Mouse (Mus musculus): Measurements from ENCODE around the gene Srm. TPM values are rescaled to one million over a fixed set of nuclear protein-coding genes. Genes with fewer than 3 reads are reported as not detected.

The Srm gene
- polyA plus RNA-seq (2012; rRNA removed) = 35.5 and 37.1 TPM in 2 replicates

- TF ChIP-seq CTCF (IDR thresholded peaks at IDR 0.05; ENCODE audit: insufficient read depth, low read length) = no peak
- TF ChIP-seq POLR2A (IDR thresholded peaks at IDR 0.05; ENCODE audit: borderline replicate concordance, extremely low read depth, low read depth, low read length) = no peak
- H3K4me3 ChIP-seq (replicated peaks; ENCODE audit: extremely low read depth, low read depth, low read length) = peak within 1 kb of the TSS; percentile 82
- H3K4me1 ChIP-seq (ENCODE audit: control insufficient read depth, insufficient read depth, low read length) = peaks cover 9% of the 10 kb centered on the region
- peak; percentile 95 for DNase-seq
- under 1% methylated on average over 48 of the region's 50 CpGs for WGBS
Observed at GRCm38 (mm10) chr4:148591171-148591630, at the start of gene Srm. Gene Srm, plus strand, starts transcription at chr4:148591503.

- Histone ChIP-seq H3K4me1 (ENCODE audit: control insufficient read depth, insufficient read depth, low read length) (no peaks in the 10 kb centered on the region), H3K4me3 (replicated peaks; ENCODE audit: extremely low read depth, low read depth, low read length) (no peak overlapping the region)
- DNase-seq = no peak
- TF ChIP-seq POLR2A (IDR thresholded peaks at IDR 0.05; ENCODE audit: borderline replicate concordance, extremely low read depth, low read depth, low read length) (no peak), CTCF (IDR thresholded peaks at IDR 0.05; ENCODE audit: insufficient read depth, low read length) (no peak)
- 88% methylated on average over 4 of the region's 4 CpGs for WGBS
Observed at GRCm38 (mm10) chr4:148549106-148549505, 42.2 kb upstream of the Srm start.

- H3K4me3 ChIP-seq (replicated peaks; ENCODE audit: extremely low read depth, low read depth, low read length) = peak overlapping the region; percentile 96
Observed at GRCm38 (mm10) chr4:148557766-148558165, 33.5 kb upstream of the Srm start.

GRCm38 (mm10) chr4:148558297-148559000 lies 32.9 kb upstream of the Srm start, which contains the start of gene Exosc10:
Gene Exosc10, plus strand, starts transcription at chr4:148558429.
- under 1% methylated on average over 63 of the region's 63 CpGs for WGBS
- TF ChIP-seq POLR2A (IDR thresholded peaks at IDR 0.05; ENCODE audit: borderline replicate concordance, extremely low read depth, low read depth, low read length) (peak; percentile 84; the same call in 1 of the 2 replicates), CTCF (IDR thresholded peaks at IDR 0.05; ENCODE audit: insufficient read depth, low read length) (no peak)
- H3K4me1 ChIP-seq (ENCODE audit: control insufficient read depth, insufficient read depth, low read length) = 0 out of 2 replicates have a peak, but pooled peaks cover 4% of the 10 kb centered on the region
- peak within 1 kb of the TSS; percentile 96 for H3K4me3 ChIP-seq (replicated peaks; ENCODE audit: extremely low read depth, low read depth, low read length)
- peak; percentile 91 for DNase-seq

More at GRCm38 (mm10) chr4:148557766-148558165, 33.5 kb upstream of the Srm start:
- no peak for TF ChIP-seq POLR2A (IDR thresholded peaks at IDR 0.05; ENCODE audit: borderline replicate concordance, extremely low read depth, low read depth, low read length)
- TF ChIP-seq CTCF (IDR thresholded peaks at IDR 0.05; ENCODE audit: insufficient read depth, low read length) = no peak
- 21% methylated on average over 6 of the region's 6 CpGs for WGBS
- no peak for DNase-seq
- 0 out of 2 replicates have a peak, but pooled peaks cover 4% of the 10 kb centered on the region for H3K4me1 ChIP-seq (ENCODE audit: control insufficient read depth, insufficient read depth, low read length)

- Histone ChIP-seq H3K4me1 (ENCODE audit: control insufficient read depth, insufficient read depth, low read length) (0 out of 2 replicates have a peak, but pooled peaks cover 4% of the 10 kb centered on the region), H3K4me3 (replicated peaks; ENCODE audit: extremely low read depth, low read depth, low read length) (no peak overlapping the region)
- no peak for DNase-seq
- 90% methylated on average over 17 of the region's 17 CpGs for WGBS
- TF ChIP-seq CTCF (IDR thresholded peaks at IDR 0.05; ENCODE audit: insufficient read depth, low read length) (no peak), POLR2A (IDR thresholded peaks at IDR 0.05; ENCODE audit: borderline replicate concordance, extremely low read depth, low read depth, low read length) (no peak)
Observed at GRCm38 (mm10) chr4:148562676-148563075, 28.6 kb upstream of the Srm start.

- TF ChIP-seq CTCF (IDR thresholded peaks at IDR 0.05; ENCODE audit: insufficient read depth, low read length) (no peak), POLR2A (IDR thresholded peaks at IDR 0.05; ENCODE audit: borderline replicate concordance, extremely low read depth, low read depth, low read length) (no peak)
- no peak overlapping the region for H3K4me3 ChIP-seq (replicated peaks; ENCODE audit: extremely low read depth, low read depth, low read length)
- DNase-seq = no peak
- 91% methylated on average over 12 of the region's 12 CpGs for WGBS
- 0 out of 2 replicates have a peak, but pooled peaks cover 4% of the 10 kb centered on the region for H3K4me1 ChIP-seq (ENCODE audit: control insufficient read depth, insufficient read depth, low read length)
Observed at GRCm38 (mm10) chr4:148563595-148563994, 27.7 kb upstream of the Srm start.

GRCm38 (mm10) chr4:148570138-148570537 lies 21.2 kb upstream of the Srm start:
- DNase-seq = no peak
- WGBS = 80% methylated on average over 10 of the region's 10 CpGs
- TF ChIP-seq CTCF (IDR thresholded peaks at IDR 0.05; ENCODE audit: insufficient read depth, low read length) (no peak), POLR2A (IDR thresholded peaks at IDR 0.05; ENCODE audit: borderline replicate concordance, extremely low read depth, low read depth, low read length) (no peak)

GRCm38 (mm10) chr4:148570693-148571295 lies 20.5 kb upstream of the Srm start:
- Histone ChIP-seq H3K4me3 (replicated peaks; ENCODE audit: extremely low read depth, low read depth, low read length) (no peak overlapping the region), H3K4me1 (ENCODE audit: control insufficient read depth, insufficient read depth, low read length) (no peaks in the 10 kb centered on the region)
- 96% methylated on average over 9 of the region's 9 CpGs for WGBS
- no peak for DNase-seq
- no peak for TF ChIP-seq CTCF (IDR thresholded peaks at IDR 0.05; ENCODE audit: insufficient read depth, low read length)
- TF ChIP-seq POLR2A (IDR thresholded peaks at IDR 0.05; ENCODE audit: borderline replicate concordance, extremely low read depth, low read depth, low read length) = no peak

More at GRCm38 (mm10) chr4:148570138-148570537, 21.2 kb upstream of the Srm start:
- no peaks in the 10 kb centered on the region for H3K4me1 ChIP-seq (ENCODE audit: control insufficient read depth, insufficient read depth, low read length)
- no peak overlapping the region for H3K4me3 ChIP-seq (replicated peaks; ENCODE audit: extremely low read depth, low read depth, low read length)

- H3K4me3 ChIP-seq (replicated peaks; ENCODE audit: extremely low read depth, low read depth, low read length) = no peak overlapping the region
- TF ChIP-seq CTCF (IDR thresholded peaks at IDR 0.05; ENCODE audit: insufficient read depth, low read length) = no peak
- TF ChIP-seq POLR2A (IDR thresholded peaks at IDR 0.05; ENCODE audit: borderline replicate concordance, extremely low read depth, low read depth, low read length) = no peak
- no peaks in the 10 kb centered on the region for H3K4me1 ChIP-seq (ENCODE audit: control insufficient read depth, insufficient read depth, low read length)
- no peak for DNase-seq
- WGBS = 85% methylated on average over 7 of the region's 7 CpGs
Observed at GRCm38 (mm10) chr4:148573222-148573621, 18.1 kb upstream of the Srm start.
